Mouse (Mus musculus): ENCODE measurements around the gene Txk. TPM values are rescaled to one million over a fixed set of nuclear protein-coding genes. Genes with fewer than 3 reads are reported as not detected.

The Txk gene
- total RNA-seq, 2 experiments from 2014 or later = 0.11 TPM; not detected in 1

- no peak for DNase-seq (ENCODE audit: low spot score in 2 of 2)
These were observed 106.4 kb downstream of the Txk start for GRCm38 (mm10) chr5:72646131-72646530.

Other genes starting within 250 kb of the Txk start
- under 1 TPM in 1 of 2 experiments, not detected in 1; 0.16 TPM for gene Corin, start 248.3 kb downstream of the Txk start, total RNA-seq (2021)
- gene Nfxl1, start 193.1 kb downstream of the Txk start, total RNA-seq (2021) = 10 to 100 TPM; 17.6 to 18.0 TPM
- gene Zar1, start 171.5 kb downstream of the Txk start, total RNA-seq (2021) = 1 to 10 TPM in 1 of 2 experiments, under 1 TPM in 1; 0.66 to 1.8 TPM
- 1 to 10 TPM; 1.9 to 2.2 TPM for gene Gm5868, start 165.2 kb downstream of the Txk start, total RNA-seq (2021)
- gene Cnga1, start 108.5 kb downstream of the Txk start, total RNA-seq (2021) = not detected
- gene Nipal1, start 105.0 kb downstream of the Txk start, total RNA-seq (2021) = not detected
- gene Tec, start 115.7 kb upstream of the Txk start, total RNA-seq (2021) = 1 to 10 TPM; 2.1 to 2.4 TPM
- gene Slain2, start 161.5 kb upstream of the Txk start, total RNA-seq (2021) = 10 to 100 TPM; 31.2 to 33.4 TPM
- gene Gm10135, start 221.9 kb upstream of the Txk start, total RNA-seq (2021) = not detected